Comparison of ENCODE assay signal across 12 mouse cellular contexts in the genomic region with DNA sequence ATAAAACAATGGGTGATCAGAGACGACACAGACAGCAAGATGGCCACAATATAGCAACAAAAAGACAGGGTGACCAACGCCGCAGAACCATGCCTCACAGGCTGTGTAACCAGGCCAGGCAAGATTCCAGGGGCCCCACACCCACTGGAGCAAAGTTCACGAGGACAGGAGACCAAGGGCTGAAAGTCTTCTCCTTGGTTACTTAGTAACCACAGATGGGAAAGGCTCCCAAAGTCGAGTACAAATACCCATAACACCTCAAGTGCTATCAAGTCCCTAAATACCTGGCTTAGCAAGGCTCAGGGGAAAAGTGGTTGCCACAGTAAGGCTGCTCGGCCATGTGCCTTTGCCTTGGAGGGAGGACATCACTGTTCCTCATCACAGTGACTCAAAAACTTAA. TPM values are rescaled to one million over a fixed set of nuclear protein-coding genes. Genes with fewer than 3 reads are reported as not detected.
DNase-seq lines count a peak whose midpoint lies in the region; ATAC-seq and TF ChIP-seq lines count a peak whose summit lies in the region.
"Had no signal": no experiment of that assay in that cellular context is flagged by ENCODE, and none has a peak within 500 bp of the region (broad histone marks: within the 10 kb centered on the region; RNA-seq: fewer than 3 reads in every experiment).

No protein-coding gene starts in this region.

- H3K9ac ChIP-seq in intestine, embryonic 16.5 days (ENCODE audit: low read depth, low read length), result no peak overlapping the region; the same call in 1 of the 2 replicates
- no peak overlapping the region for H3K9ac ChIP-seq in liver, adult 2 months (ENCODE audit: low read depth, low read length)
- no peak overlapping the region for H3K9ac ChIP-seq in hindbrain, embryonic 11.5 days (ENCODE audit: low read depth, low read length)
- H3K9ac ChIP-seq: forebrain, embryonic 13.5 days had no signal

- peak overlapping the region; percentile 88 for H3K27ac ChIP-seq in intestine, embryonic 16.5 days (ENCODE audit: low read length)
- peak overlapping the region; percentile 61 for H3K27ac ChIP-seq in kidney, adult 2 months (ENCODE audit: insufficient read depth, low read depth, low read length)
- peak overlapping the region; percentile 52 for H3K27ac ChIP-seq in liver, adult 2 months (replicated peaks; ENCODE audit: insufficient read depth, low read depth, low read length)
- no peak overlapping the region for H3K27ac ChIP-seq in hindbrain, embryonic 11.5 days (ENCODE audit: low read depth, low read length)
- H3K27ac ChIP-seq: forebrain, embryonic 13.5 days had no signal

- H3K4me2 ChIP-seq in intestine, embryonic 16.5 days (ENCODE audit: low read depth, low read length), result peak overlapping the region; percentile 53
- H3K4me2 ChIP-seq in hindbrain, embryonic 11.5 days (replicated peaks; ENCODE audit: low read depth, low read length), result no peak overlapping the region
- H3K4me2 ChIP-seq: forebrain, embryonic 13.5 days had no signal

- peak; percentile 96 for DNase-seq in kidney, adult 2 months
- DNase-seq in liver, adult 2 months (ENCODE audit: extremely low read depth, low read depth, low spot score), result peak; percentile 93
- peak; percentile 69 for DNase-seq in lung, postnatal 14 days
- no peak for DNase-seq in embryo, embryonic 11 days
- DNase-seq in thymus, postnatal 14 days, result no peak
- no peak for DNase-seq in hindbrain, embryonic 11.5 days (ENCODE audit: low spot score)
- DNase-seq: cerebellum, adult 11-12 months; heart, adult 18-20 months; retina, postnatal 1 day had no signal

- peaks cover 76% of the 10 kb centered on the region for H3K4me1 ChIP-seq in intestine, embryonic 16.5 days (ENCODE audit: control insufficient read depth, insufficient read depth, low read length)
- H3K4me1 ChIP-seq in kidney, adult 2 months (ENCODE audit: control insufficient read depth, insufficient read depth, low read length), result peaks cover 80% of the 10 kb centered on the region
- peaks cover 62% of the 10 kb centered on the region for H3K4me1 ChIP-seq in liver, adult 2 months (ENCODE audit: control insufficient read depth, insufficient read depth, low read length)
- H3K4me1 ChIP-seq in hindbrain, embryonic 11.5 days (replicated peaks; ENCODE audit: control insufficient read depth, insufficient read depth, low read length), result peaks cover 14% of the 10 kb centered on the region; the same call in 1 of the 2 replicates

- H3K9me3 ChIP-seq in intestine, embryonic 16.5 days (ENCODE audit: control insufficient read depth, low read length), result no peaks in the 10 kb centered on the region
- H3K9me3 ChIP-seq in hindbrain, embryonic 11.5 days (ENCODE audit: control insufficient read depth, low read length), result no peaks in the 10 kb centered on the region
- H3K9me3 ChIP-seq: forebrain, embryonic 13.5 days had no signal

- TF ChIP-seq CTCF in kidney, adult 2 months (conservative IDR thresholded peaks at IDR 0.05; ENCODE audit: insufficient read depth, insufficient read length, low read depth, low read length), result no peak
- no peak for TF ChIP-seq CTCF in liver, adult 2 months (IDR thresholded peaks at IDR 0.05; ENCODE audit: low read depth, low read length)

- H3K4me3 ChIP-seq in intestine, embryonic 16.5 days (ENCODE audit: low read length), result peak overlapping the region; percentile 16
- H3K4me3 ChIP-seq in kidney, adult 2 months (ENCODE audit: insufficient read depth, low read depth, low read length), result no peak overlapping the region
- no peak overlapping the region for H3K4me3 ChIP-seq in liver, adult 2 months (ENCODE audit: insufficient read depth, low read depth, low read length)
- H3K4me3 ChIP-seq in hindbrain, embryonic 11.5 days (ENCODE audit: low read depth, low read length), result no peak overlapping the region
- H3K4me3 ChIP-seq: forebrain, embryonic 13.5 days had no signal

- H3K36me3 ChIP-seq in intestine, embryonic 16.5 days (ENCODE audit: control insufficient read depth, insufficient read depth, low read length), result 0 out of 2 replicates have a peak, but pooled peaks cover 7% of the 10 kb centered on the region
- no peaks in the 10 kb centered on the region for H3K36me3 ChIP-seq in kidney, adult 2 months (ENCODE audit: control insufficient read depth, insufficient read depth, low read length)
- H3K36me3 ChIP-seq in liver, adult 2 months (ENCODE audit: control insufficient read depth, insufficient read depth, low read length), result no peaks in the 10 kb centered on the region
- no peaks in the 10 kb centered on the region for H3K36me3 ChIP-seq in hindbrain, embryonic 11.5 days (ENCODE audit: control insufficient read depth, insufficient read depth, low read length)

- H3K79me2 ChIP-seq in liver, adult 2 months (ENCODE audit: control insufficient read depth, insufficient read depth, low read length), result peaks cover 63% of the 10 kb centered on the region

- no peak for TF ChIP-seq POLR2A in kidney, adult 2 months (IDR thresholded peaks at IDR 0.05; ENCODE audit: low read depth, low read length)
- no peak for TF ChIP-seq POLR2A in liver, adult 2 months (IDR thresholded peaks at IDR 0.05; ENCODE audit: extremely low read depth, insufficient read depth, low read length)

- H3K27me3 ChIP-seq in intestine, embryonic 16.5 days (replicated peaks; ENCODE audit: control insufficient read depth, insufficient read depth, low read length), result no peaks in the 10 kb centered on the region
- no peaks in the 10 kb centered on the region for H3K27me3 ChIP-seq in kidney, adult 2 months (replicated peaks; ENCODE audit: control insufficient read depth, insufficient read depth, low read length)
- no peaks in the 10 kb centered on the region for H3K27me3 ChIP-seq in liver, adult 2 months (ENCODE audit: control insufficient read depth, insufficient read depth, low read length)
- no peaks in the 10 kb centered on the region for H3K27me3 ChIP-seq in hindbrain, embryonic 11.5 days (ENCODE audit: control insufficient read depth, insufficient read depth, low read length)
- H3K27me3 ChIP-seq: forebrain, embryonic 13.5 days had no signal

- 50% methylated on average over 6 of the region's 6 CpGs for WGBS in intestine, embryonic 16.5 days
- 19% methylated on average over 6 of the region's 6 CpGs for WGBS in kidney, adult 2 months
- 13% methylated on average over 6 of the region's 6 CpGs for WGBS in liver, adult 2 months
- 62% methylated on average over 6 of the region's 6 CpGs for WGBS in hindbrain, embryonic 11.5 days

- ATAC-seq in intestine, embryonic 16.5 days, result peak; percentile 86
- no peak for ATAC-seq in hindbrain, embryonic 11.5 days (ENCODE audit: low FRiP score)
- ATAC-seq: activated CD4-positive, CD25-positive, alpha-beta regulatory T cell, adult 4 months; forebrain, embryonic 13.5 days had no signal

RNA-seq across cellular contexts. Expression of a gene that starts 16.5 kb away (rescaled TPM):
- polyA plus RNA-seq in intestine, embryonic 16.5 days (2015; fragmentation: Nextera tagmentation; extraction: Ambion mirVana), result 11.4 and 11.7 TPM in 2 replicates
- polyA plus RNA-seq in kidney, adult 2 months (2012; rRNA removed), result 40.4 and 43.9 TPM in 2 replicates
- 4.2 and 7.5 TPM in 2 replicates for total RNA-seq in liver, adult 2 months (2014; rRNA removed)
- polyA plus RNA-seq in liver, adult 2 months (2012; rRNA removed), result 19.3 and 19.5 TPM in 2 replicates
- 13.4 and 21.0 TPM in 2 replicates for polyA plus RNA-seq in hindbrain, embryonic 11.5 days (2014; fragmentation: Nextera tagmentation; extraction: Ambion mirVana)

RNA-seq across cellular contexts. Expression of a gene that starts 43.7 kb away (rescaled TPM):
- 60.3 and 70.4 TPM in 2 replicates for polyA plus RNA-seq in intestine, embryonic 16.5 days (2015; fragmentation: Nextera tagmentation; extraction: Ambion mirVana)
- 68.9 and 75.5 TPM in 2 replicates for polyA plus RNA-seq in kidney, adult 2 months (2012; rRNA removed)
- 5.4 and 7.4 TPM in 2 replicates for total RNA-seq in liver, adult 2 months (2014; rRNA removed)
- 28.6 and 33.8 TPM in 2 replicates for polyA plus RNA-seq in liver, adult 2 months (2012; rRNA removed)
- 99.0 and 99.3 TPM in 2 replicates for polyA plus RNA-seq in hindbrain, embryonic 11.5 days (2014; fragmentation: Nextera tagmentation; extraction: Ambion mirVana)

Comparison
In these comparisons a context has a peak if more than half of its experiments do, and no peak if none do; other contexts are left out.
1. DNase-seq: peak in kidney, adult 2 months (single experiment), liver, adult 2 months (single experiment) and lung, postnatal 14 days (single experiment); none in embryo, embryonic 11 days (single experiment), thymus, postnatal 14 days (single experiment) and hindbrain, embryonic 11.5 days (single experiment).